Mouse (Mus musculus) heart, adult 2 months (tissue): ENCODE measurements around the gene Dnase1l2. TPM values are rescaled to one million over a fixed set of nuclear protein-coding genes. Genes with fewer than 3 reads are reported as not detected.
A peak's percentile ranks its signal among the peaks of the same experiment; 100 is the strongest.

Experiments
- DNase-seq, 2 experiments: peaks; one replicate each; pipeline ENCODE4 v3.0.0; 2021
- H3K27ac ChIP-seq: fragments of 200-600 bp; 2 replicates; pipeline ENCODE4 v1.8.1; 2022
- H3K27me3 ChIP-seq: fragments of 200-500 bp; 2 replicates; pipeline ENCODE4 v1.6.1; 2012; ENCODE audit warnings: mild to moderate bottlenecking, low read length, inconsistent platforms, mixed read lengths; ENCODE audit not compliant: control insufficient read depth, insufficient read depth
- H3K36me3 ChIP-seq: fragments of 200-500 bp; 2 replicates; pipeline ENCODE4 v1.6.1; 2012; ENCODE audit warnings: low read length, inconsistent platforms; ENCODE audit not compliant: control insufficient read depth, insufficient read depth
- H3K4me1 ChIP-seq: fragments of 200-500 bp; 2 replicates; pipeline ENCODE4 v1.6.1; 2011; ENCODE audit warnings: low read length; ENCODE audit not compliant: control insufficient read depth, insufficient read depth
- H3K4me3 ChIP-seq: fragments of 200-600 bp; 2 replicates; pipeline ENCODE4 v1.8.1; 2022
- H3K79me2 ChIP-seq: fragments of 200-500 bp; replicated peaks from 2 replicates; pipeline ENCODE4 v1.6.1; 2012; ENCODE audit warnings: mild to moderate bottlenecking, inconsistent platforms, low read length, moderate library complexity, mixed read lengths; ENCODE audit not compliant: control insufficient read depth, insufficient read depth
- H3K9ac ChIP-seq: fragments of 200-500 bp; 2 replicates; pipeline ENCODE4 v1.6.1; 2012; ENCODE audit warnings: low read depth, mild to moderate bottlenecking, control low read depth, inconsistent platforms, low read length, mixed read lengths
- CTCF ChIP-seq: fragments of 200-600 bp; IDR thresholded peaks from 2 replicates; pipeline ENCODE4 v1.8.1; 2022; ENCODE audit warnings: antibody characterized with exemption, mild to moderate bottlenecking, moderate library complexity
- EP300 ChIP-seq: fragments of 200-500 bp; IDR thresholded peaks from 2 replicates; pipeline ENCODE4 v1.6.1; 2011; ENCODE audit warnings: low read depth, low read length, control low read depth; ENCODE audit not compliant: insufficient read depth
- POLR2A ChIP-seq: fragments of 200-500 bp; IDR thresholded peaks from 2 replicates; pipeline ENCODE4 v1.6.1; 2011; ENCODE audit warnings: mild to moderate bottlenecking, low read depth, low read length, control low read depth; ENCODE audit not compliant: insufficient read depth
- WGBS: fragments of 180-500 bp; shearing (Covaris S2); methylation state at CpG from one replicate; pipeline ENCODE4 v1.1.7; 2018; 5-methylcytosine and 5-hydroxymethylcytosine counted together
- intact Hi-C: fragments of 180-260 bp; cut with DNase I; formaldehyde crosslinking; loops from one replicate; pipeline ENCODE4 v1.15.1; 2025
- polyA plus RNA-seq: library from polyadenylated mRNA; depleted of rRNA; stranded (reverse); fragments of >200 nt; gene quantifications from 2 replicates; pipeline ENCODE4 v1.2.3, GENCODE M21; 2012
- total RNA-seq, 2 experiments: library from RNA; stranded (reverse); gene quantifications; 2 replicates each; pipeline ENCODE4 v1.2.3; 2021

Gene Dnase1l2
- total and polyA plus RNA-seq, 3 experiments = 0.65 to 5.2 (median 1.5) TPM

DNA sequence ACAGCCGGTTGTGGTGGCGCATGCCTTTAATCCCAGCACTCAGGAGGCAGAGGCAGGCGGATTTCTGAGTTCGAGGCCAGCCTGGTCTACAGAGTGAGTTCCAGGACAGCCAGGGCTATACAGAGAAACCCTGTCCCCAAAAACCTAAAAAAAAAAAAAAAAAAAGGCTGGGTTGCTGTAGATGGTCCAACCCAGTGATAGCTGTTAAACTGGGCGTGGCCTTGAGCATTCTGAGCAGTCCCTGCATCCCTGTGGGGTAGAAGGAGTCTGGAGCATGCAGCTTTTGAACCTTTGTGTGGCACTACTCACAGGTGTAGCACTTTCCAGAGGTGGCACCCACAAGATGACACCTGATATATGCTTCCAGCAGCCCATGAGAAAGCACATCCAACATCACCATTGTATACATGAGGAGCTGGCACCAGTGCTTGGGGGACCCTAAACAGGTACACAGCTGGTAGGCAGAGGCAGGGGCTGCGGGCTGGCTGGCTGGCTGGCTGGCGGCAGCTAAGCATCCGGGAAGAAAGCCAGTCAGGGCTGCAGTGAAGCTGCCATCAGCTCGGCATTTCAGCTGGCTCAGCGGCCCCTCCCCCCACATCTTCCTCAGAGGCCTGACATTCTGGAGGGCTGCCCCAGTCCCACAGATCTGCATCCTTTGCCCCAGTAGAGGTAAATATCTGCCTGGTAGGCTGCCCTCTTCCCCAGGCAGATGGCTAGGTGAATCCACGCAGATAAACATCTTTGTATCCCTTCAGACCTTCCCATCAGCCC is 42.4 kb upstream of the Dnase1l2 start:
- no peak overlapping the region for H3K27ac ChIP-seq
- no peak overlapping the region for H3K4me3 ChIP-seq
- H3K27me3 ChIP-seq = peaks cover 6% of the 10 kb centered on the region
- no peaks in the 10 kb centered on the region for H3K36me3 ChIP-seq
- no peak overlapping the region for H3K9ac ChIP-seq
- TF ChIP-seq CTCF (no peak), POLR2A (no peak), EP300 (no peak)
- H3K79me2 ChIP-seq = no peaks in the 10 kb centered on the region
- no peak for DNase-seq
- no peaks in the 10 kb centered on the region for H3K4me1 ChIP-seq
- intact Hi-C loops = no loop called here
- 45% methylated on average over 11 of the region's 11 CpGs for WGBS

DNA sequence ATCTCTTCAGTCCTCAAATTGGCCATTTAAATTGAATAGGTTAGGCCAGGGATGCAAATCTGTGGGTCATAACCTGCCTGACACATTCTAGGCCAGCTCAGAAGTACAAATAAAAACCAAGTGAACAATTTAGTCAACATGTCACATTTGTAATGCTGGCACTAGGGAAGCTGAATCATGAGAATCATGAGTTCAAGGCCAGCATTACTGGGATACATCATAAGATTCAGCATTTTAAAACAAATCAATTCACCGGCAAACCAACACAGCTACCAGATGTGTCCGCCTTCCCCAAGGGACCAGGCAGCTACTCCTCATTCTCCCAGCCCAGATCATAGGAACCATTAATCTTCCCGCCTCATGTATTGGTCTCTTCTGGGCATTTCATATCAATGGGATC is 40.6 kb upstream of the Dnase1l2 start:
- intact Hi-C loops = no loop called here
- H3K27me3 ChIP-seq = no peaks in the 10 kb centered on the region
- no peaks in the 10 kb centered on the region for H3K4me1 ChIP-seq
- H3K36me3 ChIP-seq = no peaks in the 10 kb centered on the region
- WGBS = 88% methylated on average over 3 of the region's 3 CpGs
- H3K4me3 ChIP-seq = no peak overlapping the region
- H3K27ac ChIP-seq = no peak overlapping the region
- no peak overlapping the region for H3K9ac ChIP-seq
- TF ChIP-seq CTCF = no peak
- no peak for TF ChIP-seq EP300
- TF ChIP-seq POLR2A = no peak
- no peak for DNase-seq
- H3K79me2 ChIP-seq = no peaks in the 10 kb centered on the region

DNA sequence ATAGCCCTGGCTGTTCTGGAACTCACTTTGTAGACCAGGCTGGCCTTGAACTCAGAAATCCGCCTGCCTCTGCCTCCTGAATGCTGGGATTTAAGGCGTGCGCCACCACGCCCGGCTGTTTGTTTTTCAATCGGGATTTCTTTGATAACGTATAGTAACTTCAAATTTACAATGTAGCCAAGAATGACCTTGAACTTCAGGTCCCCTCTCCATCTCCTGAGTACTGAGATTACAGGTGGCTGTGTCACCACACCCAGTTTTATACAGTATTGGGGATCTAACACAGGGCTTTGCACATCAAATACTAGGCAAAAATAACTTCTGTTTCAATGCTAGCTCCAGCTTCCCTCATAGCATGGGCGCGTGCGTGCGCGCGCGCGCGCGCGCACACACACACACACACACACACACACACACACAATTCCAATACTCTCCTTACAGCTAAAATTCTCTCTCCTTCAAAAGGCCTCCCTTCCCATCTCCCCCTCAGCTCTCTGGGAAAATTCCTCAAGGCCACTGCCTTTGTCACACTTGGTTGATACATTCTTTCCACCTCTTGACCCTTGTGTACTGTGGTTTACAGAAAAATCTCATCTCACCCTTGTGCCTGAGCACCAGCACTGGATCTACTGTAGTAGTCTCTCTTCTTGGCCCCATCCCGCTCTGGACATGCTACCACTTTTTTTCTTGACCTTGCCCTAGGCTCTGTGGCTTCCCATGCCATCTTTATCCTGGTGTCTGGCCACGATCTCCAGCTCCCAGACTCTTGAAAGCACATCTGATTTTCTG is 38.3 kb upstream of the Dnase1l2 start:
- no peaks in the 10 kb centered on the region for H3K36me3 ChIP-seq

DNA sequence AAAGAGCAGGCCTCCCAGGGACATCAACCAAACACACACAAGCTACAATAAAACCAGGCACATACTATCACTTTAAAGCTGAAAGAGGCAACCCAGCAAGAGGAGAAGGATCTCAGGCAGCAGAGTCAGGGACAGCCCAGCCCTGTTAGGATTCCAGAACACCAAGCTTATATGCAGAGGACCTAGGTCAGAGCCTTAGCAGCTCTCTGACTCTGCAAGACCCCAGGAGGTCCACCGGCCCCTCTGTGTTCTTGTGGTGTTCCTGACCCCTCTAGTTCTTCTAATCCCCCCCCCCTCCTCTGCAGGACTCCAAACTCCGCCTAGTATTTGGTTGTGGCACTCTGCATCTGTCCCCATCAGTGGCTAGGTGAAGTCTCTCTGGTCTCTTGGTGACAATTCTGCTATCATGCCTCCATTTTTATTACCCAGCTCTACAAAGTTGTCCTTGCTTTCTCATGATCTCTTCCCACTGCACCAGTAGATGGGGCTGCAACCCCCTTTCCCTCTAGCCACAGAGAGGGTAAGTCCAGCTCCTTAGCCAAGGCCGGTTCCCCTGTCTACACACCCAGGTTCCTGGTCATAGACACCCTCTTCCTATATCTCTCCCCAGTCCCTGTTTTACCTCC is 37.4 kb upstream of the Dnase1l2 start:
- Histone ChIP-seq H3K4me1 (peaks cover 4% of the 10 kb centered on the region), H3K9ac (no peak overlapping the region), H3K27me3 (no peaks in the 10 kb centered on the region), H3K79me2 (no peaks in the 10 kb centered on the region), H3K4me3 (no peak overlapping the region), H3K36me3 (no peaks in the 10 kb centered on the region), H3K27ac (no peak overlapping the region)
- intact Hi-C loops = no loop called here
- no peak for TF ChIP-seq EP300
- TF ChIP-seq CTCF = no peak; the same call in 1 of the 2 replicates
- no peak for TF ChIP-seq POLR2A
- DNase-seq = no peak
- 61% methylated on average over 3 of the region's 3 CpGs for WGBS

More for the DNA sequence above, 38.3 kb upstream of the Dnase1l2 start:
- no peaks in the 10 kb centered on the region for H3K79me2 ChIP-seq
- 93% methylated on average over 20 of the region's 20 CpGs for WGBS
- no peak overlapping the region for H3K4me3 ChIP-seq
- intact Hi-C loops = no loop called here
- TF ChIP-seq EP300 = no peak
- no peak overlapping the region for H3K27ac ChIP-seq
- no peak overlapping the region for H3K9ac ChIP-seq
- H3K27me3 ChIP-seq = no peaks in the 10 kb centered on the region
- DNase-seq = no peak
- peaks cover 4% of the 10 kb centered on the region for H3K4me1 ChIP-seq

DNA sequence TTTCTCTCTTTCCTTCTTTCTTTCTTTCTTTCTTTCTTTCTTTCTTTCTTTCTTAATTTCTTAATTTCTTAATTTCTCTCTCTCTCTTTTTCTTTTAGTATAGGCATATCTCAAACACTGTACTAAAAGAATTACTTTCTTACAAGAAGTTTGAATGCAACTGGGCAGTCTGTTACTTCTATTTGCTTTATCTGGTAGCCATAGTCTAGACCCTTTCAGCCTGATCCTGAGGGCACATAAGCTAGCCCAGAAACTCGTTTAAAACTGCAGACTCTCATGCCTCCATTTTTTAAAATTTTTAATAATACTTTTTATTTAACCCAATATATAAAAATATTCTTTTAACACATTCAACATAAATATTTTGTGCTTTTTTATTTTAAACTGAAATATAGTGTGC is 36.5 kb upstream of the Dnase1l2 start:
- TF ChIP-seq POLR2A (no peak), CTCF (no peak), EP300 (no peak)
- peak overlapping the region; percentile 94; the same call in 1 of the 2 replicates for H3K27ac ChIP-seq
- intact Hi-C loops = loop anchor here (5.0 kb wide), 3 partner anchors 33 to 188 kb away; partner anchors contain the start of genes Traf7 and Zfp598
- peaks cover 4% of the 10 kb centered on the region for H3K4me1 ChIP-seq
- WGBS = 22% methylated on average over 1 of the region's 1 CpGs
- no peaks in the 10 kb centered on the region for H3K36me3 ChIP-seq
- no peak for DNase-seq
- no peaks in the 10 kb centered on the region for H3K27me3 ChIP-seq
- H3K79me2 ChIP-seq = no peaks in the 10 kb centered on the region
- peak overlapping the region; percentile 67 for H3K4me3 ChIP-seq
- H3K9ac ChIP-seq = no peak overlapping the region
